Mouse (Mus musculus): ENCODE measurements around the gene Kidins220.
A peak's percentile ranks its signal among the peaks of the same experiment; 100 is the strongest.

Kidins220 gene

DNA sequence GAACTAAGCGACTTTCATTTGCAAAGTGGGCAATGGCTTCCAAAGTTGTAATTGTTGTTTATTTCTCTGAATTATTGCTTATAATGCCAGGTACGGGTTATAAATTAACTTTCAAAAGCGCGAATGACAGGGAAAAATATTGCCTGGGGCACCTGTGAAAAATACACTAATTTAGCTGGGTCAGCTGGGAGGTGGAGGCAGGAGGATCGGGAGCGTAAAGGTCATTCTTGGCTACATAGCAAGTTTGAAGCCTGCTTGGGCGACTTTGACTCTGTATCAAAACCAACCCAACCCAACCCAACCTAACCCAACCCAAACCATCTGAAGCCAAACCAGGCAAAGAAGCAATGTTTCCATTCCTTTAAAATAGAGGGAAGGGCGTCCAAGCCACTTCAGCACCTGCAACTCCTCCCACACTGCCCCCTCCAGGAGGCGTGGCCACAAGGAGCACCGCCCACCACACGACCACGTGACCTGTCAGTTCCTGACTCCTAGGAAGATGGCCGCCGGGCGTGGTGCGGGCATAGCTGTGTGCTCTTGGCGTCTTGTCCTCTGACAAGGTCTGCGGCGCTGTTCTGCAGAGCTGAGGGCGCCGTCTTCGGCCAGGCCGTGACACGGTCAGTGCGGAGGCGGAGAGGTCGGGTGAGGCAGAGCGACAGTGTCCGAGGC, at the start of gene Kidins220:
Gene Kidins220, plus strand, starts transcription at position 480 of the 669 bp plus-strand sequence.
- peak; percentile 93 for DNase-seq (ENCODE audit: low read depth, low spot score)

DNA sequence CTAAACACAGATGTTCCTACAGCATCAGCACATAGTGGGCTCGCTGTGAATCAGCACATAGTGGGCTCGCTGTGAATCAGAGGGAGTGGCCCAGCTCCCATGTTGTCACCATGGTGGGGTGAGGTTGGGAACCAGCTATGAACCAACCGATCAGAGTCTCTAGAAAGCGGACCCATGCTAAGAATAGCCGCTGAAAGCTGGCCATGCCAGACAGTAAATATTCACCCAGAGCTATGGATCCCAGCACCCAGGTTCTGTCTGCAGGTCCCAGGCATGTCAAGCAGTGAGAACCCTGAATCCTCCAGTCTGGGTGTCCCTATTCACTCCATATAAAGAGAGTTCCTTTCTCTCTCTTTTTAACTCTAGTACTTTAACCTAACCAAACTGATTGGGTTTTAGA, 49.4 kb upstream of the Kidins220 start:
- DNase-seq (ENCODE audit: low read depth, low spot score) = no peak

DNA sequence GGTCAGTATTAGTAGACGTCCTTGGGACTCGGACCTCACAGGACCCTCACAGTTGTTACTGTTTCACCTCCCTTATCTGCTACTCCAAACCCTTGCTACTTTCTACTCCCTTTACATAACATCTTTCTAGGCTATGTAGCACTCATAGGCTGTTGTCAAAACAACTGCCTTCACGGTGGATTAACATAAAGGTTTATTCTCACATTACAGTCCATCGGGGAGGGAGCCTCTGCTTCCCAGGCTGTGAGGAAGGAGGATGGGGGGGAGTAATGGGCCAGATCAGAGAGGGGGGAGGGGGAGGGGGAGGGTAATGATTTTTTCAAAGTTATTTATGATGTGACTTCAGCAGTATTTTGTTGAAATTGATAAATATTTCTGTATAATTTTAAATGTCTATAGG, 49.0 kb upstream of the Kidins220 start:
- DNase-seq (ENCODE audit: low read depth, low spot score) = no peak

DNA sequence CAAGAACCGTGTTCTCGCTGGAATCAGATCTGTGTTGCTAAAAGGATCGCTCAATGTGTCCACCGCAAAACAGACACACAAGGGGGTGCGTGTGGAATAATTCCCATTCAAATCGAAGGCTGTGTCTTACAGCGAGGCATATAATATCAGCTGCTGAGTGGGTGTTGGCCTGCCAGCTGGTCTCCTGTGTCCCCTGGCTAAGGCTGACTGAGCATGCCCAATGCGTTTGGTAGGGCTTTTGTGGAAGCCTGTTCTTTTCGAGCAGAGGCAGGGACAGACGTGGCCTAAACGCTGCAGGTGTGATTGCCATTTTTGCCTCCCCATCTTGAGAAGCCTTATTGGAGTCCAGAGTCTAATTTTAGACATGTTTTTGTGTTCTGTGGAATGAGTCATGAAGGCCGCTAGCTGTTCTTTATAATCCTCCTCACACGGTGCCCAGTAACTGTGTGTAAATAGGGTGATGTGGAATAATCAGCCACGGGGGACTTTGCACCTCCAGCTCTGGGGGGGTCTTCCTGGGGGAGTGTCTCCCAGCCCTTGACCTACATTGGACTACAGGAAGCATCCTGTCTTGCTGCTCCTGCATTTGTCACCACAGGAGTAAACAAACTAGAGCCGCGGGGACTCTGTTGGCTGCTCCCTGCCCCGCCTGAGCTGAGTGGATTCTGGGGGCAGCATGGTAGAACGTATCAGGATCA, 46.5 kb upstream of the Kidins220 start:
- no peak for DNase-seq (ENCODE audit: low read depth, low spot score)

DNA sequence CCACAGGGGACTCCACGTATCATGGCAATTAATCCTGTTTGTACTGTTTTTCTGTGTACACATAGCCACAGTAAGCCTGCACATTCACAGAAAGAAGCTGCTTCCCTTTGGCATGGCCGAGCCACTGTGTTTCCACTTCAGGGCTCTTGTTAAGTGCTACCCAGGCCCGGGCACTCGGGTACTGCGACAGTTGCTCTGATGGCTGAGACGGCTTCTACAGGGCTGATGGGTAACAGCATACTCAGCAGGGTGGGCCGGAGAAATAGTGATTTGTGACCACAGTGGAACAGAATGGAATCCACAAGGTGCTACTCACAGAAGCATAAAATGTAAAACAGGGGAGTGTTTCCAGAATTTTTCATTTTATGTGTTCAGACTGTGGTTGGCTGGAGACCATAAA, 45.7 kb upstream of the Kidins220 start:
- DNase-seq (ENCODE audit: low read depth, low spot score) = no peak

DNA sequence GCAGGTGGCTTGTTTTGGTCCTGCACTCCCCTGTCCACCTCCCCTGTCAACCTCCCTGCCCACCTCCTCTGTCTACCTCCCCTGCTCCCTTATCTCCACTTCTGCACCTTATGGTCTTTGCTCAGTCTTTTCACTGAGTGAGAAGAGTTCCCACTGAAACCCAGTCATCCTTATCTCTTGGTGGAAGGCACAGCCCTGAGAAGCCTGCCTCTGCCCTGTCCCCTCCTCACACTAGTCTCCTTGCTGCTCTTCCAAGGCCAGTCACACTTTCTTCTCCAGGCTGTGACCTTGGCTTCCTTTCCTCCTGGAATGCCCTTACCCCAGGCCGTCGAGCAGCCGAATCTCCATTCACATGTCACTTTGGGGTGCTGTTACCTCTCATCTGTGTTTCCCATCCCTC, 44.0 kb upstream of the Kidins220 start:
- DNase-seq (ENCODE audit: low read depth, low spot score) = no peak

DNA sequence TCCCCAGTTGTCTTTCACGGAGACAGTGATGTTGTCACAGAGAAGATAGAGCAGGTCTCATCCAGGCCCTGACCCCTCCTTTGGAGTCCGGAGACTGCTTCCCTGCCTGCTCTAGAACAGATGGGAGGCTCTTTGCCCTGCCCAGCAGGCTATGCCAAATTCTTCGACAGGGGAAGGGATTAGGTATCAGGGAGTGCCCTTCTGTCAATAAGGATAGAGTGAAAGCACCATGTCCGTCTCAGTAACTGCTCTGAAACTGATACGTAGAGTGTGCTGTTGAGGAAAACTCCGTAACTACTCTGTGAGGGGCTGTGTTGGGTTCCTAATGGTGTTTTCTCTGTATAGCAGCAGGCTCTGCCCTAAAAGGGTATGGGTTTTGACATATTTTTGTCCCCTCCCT, 42.6 kb upstream of the Kidins220 start:
- no peak for DNase-seq (ENCODE audit: low read depth, low spot score)

DNA sequence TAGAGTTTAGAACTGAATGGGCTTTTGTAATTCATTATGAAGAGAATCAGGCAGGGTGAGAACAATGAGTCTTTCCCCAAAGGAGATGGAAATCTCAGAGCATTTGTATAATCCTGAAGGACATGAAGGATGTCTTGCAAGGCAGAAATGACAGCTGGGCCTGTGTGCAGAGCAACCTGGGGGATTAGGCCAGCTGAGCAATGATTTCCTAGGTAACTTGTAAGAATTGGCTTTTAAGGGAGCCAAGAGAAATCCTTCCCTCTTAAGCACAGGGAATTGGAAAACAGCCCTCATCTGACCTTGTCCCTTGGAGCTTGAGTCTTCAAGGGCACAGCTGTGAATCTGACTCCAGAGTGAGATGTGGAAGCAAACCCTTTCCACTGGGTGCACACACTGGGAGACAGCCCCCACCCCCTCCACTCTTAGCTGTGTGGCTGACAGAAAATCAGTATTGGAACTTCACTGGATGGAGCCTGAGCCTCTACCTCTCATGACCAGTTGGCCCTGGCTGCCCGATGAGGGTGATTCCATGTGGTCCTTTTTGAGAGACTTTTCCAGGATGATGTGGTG, 41.4 kb upstream of the Kidins220 start:
- no peak for DNase-seq (ENCODE audit: low read depth, low spot score)

DNA sequence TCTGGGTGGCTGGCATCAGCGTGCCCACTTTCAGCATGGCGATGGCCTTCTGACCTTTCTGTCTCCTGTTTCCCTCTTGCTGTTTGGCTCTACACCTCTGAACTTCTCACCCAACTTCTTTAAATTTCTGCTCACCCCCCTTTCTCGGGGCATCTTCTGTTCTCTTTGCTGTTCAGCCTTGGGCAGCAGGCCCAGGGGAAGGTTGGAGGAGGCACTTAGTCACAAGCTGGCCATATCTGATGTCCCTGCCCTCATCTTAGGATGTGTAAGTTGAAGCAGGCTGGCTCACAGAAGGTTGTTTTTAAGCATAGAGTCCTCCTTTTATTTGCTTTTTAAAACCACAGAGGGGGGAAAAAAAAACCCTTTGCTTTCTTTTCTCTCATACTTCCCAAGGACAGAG, 40.7 kb upstream of the Kidins220 start:
- no peak for DNase-seq (ENCODE audit: low read depth, low spot score)

DNA sequence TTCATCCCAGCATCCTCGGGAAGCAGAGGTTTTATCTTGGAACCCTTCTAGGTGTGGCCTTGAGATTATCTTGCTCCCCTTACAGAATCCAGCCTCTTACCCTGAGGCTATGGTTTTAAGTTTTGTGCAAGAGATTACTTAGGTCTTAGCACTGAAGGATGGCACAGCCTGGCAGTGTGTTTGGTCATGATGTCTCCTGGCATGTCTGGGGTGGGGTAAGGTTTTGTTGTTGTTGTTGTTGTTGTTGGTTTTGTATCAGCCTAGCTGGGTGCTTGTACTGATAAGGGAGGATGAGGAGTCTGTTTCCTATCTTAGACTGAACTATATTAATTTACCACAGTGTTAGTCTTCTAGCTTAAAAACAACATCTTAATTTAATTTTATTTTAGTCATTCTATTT, 38.4 kb upstream of the Kidins220 start:
- DNase-seq (ENCODE audit: low read depth, low spot score) = no peak

DNA sequence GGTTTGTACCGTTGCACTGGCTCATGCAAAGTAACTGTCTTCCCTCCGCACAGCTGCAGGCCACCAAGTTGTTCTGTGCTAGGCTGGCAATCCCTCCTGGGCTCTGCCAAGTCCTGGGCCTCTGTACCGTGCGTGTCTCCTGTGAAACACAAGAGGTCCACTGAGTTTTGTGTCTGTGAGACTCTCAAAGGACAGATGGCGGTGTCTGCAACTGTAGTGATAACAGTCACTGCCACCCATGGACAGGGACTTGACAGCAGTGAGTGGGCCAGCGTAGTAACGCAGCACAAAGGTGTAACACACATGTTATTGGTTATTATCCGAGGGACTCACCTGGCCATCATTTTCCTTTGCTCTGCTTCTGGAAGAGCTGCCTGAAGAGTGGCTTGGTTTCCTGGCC, 35.4 kb upstream of the Kidins220 start:
- no peak for DNase-seq (ENCODE audit: low read depth, low spot score)

DNA sequence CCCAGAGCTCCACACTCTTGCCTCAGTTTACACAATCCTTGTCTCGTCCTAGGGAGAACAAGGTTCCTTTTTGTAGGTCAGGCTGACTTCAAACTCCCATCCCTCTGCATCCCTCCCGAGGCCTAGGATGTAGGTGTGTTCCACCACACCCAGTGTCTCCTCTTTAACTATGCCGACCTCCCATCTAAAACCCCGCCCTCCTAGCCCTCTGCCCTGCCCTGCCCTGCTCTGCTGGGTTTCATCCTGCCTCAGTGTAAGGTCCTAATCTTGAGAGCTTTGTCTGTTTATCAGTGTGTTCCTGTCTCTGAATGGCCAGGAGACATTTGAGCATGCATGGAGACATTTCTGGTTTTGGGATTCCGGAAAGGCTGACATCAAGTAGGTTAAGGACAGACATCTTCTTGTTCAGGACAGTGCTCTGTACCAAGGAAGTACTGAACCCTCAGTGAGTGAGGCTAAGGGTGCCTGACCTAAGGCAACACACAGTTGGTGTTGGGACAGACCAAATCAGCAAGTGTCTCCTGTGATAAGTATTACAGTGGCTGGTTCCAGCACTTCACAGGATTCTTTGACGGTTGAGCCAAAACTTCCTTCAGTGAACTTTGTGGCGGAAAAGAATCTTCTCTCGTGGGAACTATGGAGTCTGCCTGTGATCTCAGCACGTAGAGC, 32.0 kb upstream of the Kidins220 start:
- DNase-seq (ENCODE audit: low read depth, low spot score) = no peak

DNA sequence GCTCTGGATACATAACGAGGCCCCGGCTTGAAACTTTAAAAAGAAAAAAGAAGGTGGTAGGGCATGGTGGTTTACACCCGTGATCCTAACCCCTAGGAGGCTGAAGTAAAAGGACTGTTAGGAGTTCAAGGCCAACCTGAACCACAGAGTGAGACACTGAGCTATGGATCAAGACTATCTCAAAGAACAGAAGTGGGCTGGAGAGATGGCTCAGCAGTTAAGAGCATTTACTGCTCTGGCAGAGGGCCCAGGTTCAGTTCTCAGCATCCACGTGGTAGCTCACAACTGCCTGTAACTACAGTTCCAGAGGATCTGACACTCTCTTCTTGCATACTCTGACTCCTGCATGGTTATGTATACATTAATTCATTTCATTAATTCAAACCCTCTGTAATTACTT, 31.3 kb upstream of the Kidins220 start:
- DNase-seq (ENCODE audit: low read depth, low spot score) = no peak

DNA sequence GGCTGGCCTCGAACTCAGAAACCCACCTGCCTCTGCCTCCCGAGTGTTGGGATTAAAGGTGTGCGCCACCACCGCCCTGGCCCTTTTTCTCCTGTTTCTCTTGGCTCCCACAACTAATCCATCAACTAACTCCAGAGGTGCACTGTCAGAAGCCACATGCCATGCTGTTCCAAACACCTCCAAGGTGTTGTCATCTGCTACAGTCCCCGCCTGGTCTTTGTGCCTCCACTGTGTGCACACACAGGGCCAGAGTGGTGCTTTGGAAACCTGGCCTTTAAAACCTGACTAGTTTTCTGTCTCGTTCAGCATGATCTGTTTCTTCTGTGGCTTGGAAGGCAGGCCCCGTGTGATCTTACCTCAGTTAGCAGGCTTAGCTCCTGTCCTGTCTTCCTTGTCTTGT, 30.1 kb upstream of the Kidins220 start:
- DNase-seq (ENCODE audit: low read depth, low spot score) = no peak

DNA sequence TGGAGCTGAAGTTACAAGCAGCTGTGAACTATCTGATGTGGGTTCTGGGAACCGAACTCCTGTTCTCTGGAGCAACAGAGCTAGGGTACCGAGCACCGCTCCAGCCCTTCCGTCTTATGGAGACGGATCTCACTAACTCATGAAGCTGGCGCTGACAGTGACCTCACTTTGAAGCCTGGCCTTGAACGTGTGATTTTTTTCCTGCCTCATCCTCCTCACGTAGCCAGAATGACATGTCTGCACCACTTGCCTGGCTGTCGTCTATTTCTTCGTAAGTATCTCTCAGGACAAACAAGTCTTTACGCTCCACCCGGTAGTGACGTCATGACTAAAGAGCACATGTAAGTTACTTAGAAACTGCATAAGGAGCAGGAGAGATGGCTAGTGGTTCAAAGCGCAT, 27.7 kb upstream of the Kidins220 start:
- no peak for DNase-seq (ENCODE audit: low read depth, low spot score)

DNA sequence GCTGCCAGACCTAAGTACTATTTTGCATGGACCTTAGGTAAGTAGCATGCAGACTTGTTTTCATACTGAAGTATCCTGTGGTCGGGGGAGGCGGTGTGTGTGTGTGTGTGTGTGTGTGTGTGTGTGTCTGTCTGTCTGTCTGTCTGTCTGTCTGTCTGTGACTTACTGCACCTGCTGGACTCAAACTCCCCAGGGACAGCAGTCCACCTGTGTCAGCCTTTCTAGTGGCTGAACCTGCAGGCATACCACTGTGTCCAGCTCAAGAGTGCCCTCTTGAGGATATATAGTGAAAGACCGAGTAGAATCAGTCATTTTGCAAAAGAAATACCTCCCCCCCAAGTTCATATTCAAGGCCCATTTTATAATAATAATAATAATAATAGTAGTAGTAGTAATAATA, 26.4 kb upstream of the Kidins220 start:
- peak; percentile 61 for DNase-seq (ENCODE audit: low read depth, low spot score)

DNA sequence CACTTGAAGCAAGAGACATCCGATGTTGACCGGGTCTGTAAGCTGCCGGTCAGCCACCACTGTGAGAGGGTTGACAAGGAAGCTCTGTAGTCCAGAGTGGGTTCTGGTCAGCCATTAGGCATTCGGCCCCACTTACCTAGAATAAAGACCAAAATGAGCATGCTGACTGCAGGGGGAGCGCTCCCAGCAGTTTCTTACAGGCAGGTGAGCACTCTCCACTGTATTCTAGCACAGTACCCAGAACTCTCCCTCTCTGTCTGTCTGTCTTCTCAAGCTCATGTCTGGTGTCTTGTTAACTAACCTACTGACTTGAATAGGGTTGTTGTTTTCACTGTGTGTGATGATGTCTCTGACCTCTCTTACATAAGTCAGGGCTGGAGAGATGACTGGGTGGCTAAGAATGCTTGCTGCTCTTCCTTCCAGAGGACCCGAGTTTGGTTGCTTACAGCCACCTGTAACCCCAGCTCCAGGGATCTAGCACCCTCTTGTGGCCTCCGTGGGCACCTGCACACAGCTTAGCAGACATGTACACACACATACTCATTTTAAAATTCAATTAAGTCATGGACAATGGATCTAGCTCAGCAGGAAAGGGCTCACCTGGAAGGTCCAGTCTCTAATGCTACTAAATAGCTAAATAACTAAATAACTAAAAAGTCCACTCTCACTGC, 24.2 kb upstream of the Kidins220 start:
- peak; percentile 45 for DNase-seq (ENCODE audit: low read depth, low spot score)

DNA sequence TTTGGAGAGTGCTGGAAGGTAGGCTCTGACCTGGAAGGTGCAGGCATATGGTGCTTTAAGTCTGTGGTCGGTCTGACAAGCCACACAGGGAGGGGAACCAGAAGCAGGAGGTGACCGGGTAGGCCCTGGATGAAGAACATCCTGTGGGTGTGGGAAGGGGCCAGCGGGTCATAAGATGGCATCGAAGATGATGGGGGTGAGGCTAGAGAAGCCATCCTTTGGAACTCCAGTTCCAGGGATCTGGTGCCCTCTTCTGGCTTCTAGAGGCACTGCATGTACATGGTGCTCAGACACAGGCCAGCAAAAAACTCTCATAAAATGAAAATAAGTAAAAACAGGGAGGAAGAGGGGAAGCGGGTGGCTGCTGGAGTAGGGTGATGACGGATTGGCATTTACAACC, 22.6 kb upstream of the Kidins220 start:
- DNase-seq (ENCODE audit: low read depth, low spot score) = peak; percentile 82

DNA sequence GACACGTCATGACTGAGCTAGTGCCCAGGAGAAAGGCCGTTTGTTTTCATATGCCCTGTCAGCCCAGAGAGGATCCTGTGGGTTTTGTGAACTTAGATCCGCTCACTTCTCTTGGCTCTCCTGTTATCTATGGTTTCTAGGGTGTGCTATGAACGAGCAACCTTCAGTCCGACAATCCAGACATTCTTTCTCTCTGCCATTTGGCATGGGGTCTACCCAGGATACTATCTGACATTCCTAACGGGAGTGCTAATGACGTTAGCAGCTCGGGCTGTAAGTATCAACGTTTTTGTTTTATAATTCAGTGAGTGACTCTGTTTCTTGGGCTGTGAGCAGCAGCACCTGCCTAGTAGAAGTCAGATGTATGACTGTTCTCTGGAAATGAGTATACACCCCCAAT, 19.6 kb upstream of the Kidins220 start:
- DNase-seq (ENCODE audit: low read depth, low spot score) = no peak

DNA sequence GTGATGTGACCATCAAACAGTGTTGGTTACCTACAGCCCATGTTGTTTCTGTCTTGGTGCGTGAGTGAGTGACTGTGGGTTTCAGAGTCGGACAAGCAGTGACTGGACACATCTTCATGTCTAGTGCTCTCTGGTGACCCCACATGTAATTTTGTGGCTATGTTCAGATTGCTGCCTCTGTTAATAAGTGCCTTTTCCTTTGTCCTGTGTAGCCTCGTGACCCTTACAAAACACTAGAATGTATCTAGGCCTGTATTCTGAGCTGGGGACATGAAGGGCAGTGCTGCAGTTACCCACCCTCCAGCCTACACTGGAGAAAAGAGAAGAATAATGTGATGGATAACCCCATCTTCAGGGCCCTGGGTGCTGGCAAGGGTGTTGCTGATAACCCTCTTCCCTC, 16.2 kb upstream of the Kidins220 start:
- DNase-seq (ENCODE audit: low read depth, low spot score) = no peak

DNA sequence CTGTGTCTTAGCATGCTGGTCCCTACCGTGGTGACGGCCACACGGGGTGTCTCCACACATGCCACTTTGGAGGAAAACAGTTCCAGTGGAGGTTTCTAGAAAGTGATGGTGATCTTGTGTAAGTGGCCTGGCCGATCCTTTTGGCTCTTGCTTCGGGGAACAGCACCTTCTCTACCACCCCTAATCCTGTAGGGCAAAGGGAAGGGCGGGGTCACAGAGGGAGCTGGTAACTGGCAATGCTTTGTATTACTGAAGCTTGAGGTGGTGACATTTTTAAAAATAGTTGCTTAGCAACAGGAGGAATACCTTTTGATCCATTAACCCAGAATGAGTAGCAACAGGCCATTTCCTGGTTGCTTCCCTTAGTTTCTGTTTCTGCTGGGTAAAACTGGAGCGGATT, 12.9 kb upstream of the Kidins220 start:
- DNase-seq (ENCODE audit: low read depth, low spot score) = no peak

DNA sequence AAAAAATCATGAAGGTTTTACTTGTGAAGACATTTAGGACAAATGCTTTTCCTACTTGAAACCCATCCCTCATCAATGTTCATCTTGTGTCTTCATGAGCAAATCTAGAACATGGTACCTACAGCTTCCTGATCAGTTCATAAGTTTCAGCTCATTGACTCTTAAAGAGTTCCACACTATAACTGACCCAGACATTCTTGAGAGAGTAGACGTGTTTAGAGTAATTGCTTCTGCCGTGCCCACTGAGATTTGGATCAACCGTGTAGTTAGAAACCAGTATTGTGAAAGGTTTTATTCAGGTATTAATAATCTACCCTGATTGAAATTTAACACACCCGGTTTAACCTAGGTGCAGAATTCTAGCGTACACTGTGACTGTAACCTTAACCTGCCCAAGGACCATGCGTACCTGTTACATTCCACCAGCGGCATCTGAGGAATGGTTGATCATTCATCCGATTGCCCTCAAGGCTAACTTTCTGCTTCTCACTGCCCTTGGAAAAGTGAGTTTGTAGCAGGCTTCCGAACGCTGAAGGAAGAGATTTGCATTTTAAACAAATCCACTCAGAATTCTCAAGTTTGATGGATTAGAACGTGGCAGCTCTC, 12.3 kb upstream of the Kidins220 start:
- DNase-seq (ENCODE audit: low read depth, low spot score) = no peak
